Mouse (Mus musculus): Measurements from ENCODE around the gene Dnmt3a. TPM values are rescaled to one million over a fixed set of nuclear protein-coding genes. Genes with fewer than 3 reads are reported as not detected.

Gene Dnmt3a
- polyA plus RNA-seq, 1 experiment from 2014 or later: 65.3 TPM

DNA sequence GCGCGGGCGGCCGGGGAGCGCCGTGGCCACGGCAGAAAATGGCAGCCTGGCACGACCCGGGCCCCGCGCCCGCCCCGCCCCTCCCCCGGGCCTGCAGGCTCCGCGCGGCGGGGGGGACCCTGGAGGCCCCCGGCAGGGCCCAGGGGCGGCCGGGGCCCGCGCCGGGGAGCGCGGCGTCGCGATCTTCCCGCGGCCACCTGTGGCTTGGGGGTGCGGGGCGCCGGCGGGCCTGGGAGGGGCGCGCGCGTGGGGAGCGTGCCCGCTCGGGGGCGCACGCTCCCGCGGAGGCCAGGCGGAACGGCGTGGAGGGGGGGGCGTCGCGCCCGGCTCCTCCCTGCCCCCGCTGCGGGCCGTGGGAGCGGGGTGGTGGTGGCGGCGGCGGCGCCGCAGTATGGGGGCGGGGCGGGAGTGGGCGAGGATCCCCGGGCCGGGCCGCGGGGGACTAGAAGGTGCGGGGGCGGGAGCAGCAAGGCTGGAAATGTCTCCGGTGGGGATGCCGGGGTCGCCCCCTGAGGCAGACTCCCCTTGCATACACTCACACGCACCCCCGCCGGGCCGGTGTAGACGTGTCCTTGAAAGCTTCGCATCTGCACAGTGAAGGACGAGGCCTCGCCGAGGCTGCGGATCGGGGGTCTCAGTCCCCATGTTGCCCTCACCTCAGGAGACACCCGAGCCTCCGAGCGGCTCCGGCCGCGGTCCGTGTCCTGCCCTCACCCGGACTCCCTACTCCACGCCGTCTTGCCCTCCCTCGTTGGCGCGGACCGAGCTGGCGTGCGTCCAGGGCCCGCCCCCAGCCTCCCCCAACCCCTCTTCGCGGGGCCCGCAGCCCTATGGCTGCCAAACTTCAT is 2.0 kb downstream of the Dnmt3a start:
- peak; percentile 75 for DNase-seq
- under 1% methylated on average over 61 of the region's 105 CpGs for WGBS
- no peaks in the 10 kb centered on the region for H3K27me3 ChIP-seq (ENCODE audit: control insufficient read depth, insufficient read depth, low read length)
- peak overlapping the region; percentile 90 for H3K27ac ChIP-seq (replicated peaks; ENCODE audit: low read depth, low read length)
- H3K9me3 ChIP-seq (ENCODE audit: control insufficient read depth, low read length): no peaks in the 10 kb centered on the region
- H3K36me3 ChIP-seq (ENCODE audit: control insufficient read depth, insufficient read depth, low read length): no peaks in the 10 kb centered on the region
- H3K4me3 ChIP-seq (replicated peaks; ENCODE audit: low read depth, low read length): peak overlapping the region; percentile 73
- H3K4me2 ChIP-seq (ENCODE audit: low read length): peak overlapping the region; percentile 73
- H3K4me1 ChIP-seq (ENCODE audit: control insufficient read depth, insufficient read depth, low read length): peaks cover 22% of the 10 kb centered on the region; the same call in 1 of the 2 replicates
- H3K9ac ChIP-seq (replicated peaks; ENCODE audit: low read length): peak overlapping the region; percentile 89
- peak; percentile 53 for ATAC-seq (ENCODE audit: low FRiP score, low TSS enrichment)

DNA sequence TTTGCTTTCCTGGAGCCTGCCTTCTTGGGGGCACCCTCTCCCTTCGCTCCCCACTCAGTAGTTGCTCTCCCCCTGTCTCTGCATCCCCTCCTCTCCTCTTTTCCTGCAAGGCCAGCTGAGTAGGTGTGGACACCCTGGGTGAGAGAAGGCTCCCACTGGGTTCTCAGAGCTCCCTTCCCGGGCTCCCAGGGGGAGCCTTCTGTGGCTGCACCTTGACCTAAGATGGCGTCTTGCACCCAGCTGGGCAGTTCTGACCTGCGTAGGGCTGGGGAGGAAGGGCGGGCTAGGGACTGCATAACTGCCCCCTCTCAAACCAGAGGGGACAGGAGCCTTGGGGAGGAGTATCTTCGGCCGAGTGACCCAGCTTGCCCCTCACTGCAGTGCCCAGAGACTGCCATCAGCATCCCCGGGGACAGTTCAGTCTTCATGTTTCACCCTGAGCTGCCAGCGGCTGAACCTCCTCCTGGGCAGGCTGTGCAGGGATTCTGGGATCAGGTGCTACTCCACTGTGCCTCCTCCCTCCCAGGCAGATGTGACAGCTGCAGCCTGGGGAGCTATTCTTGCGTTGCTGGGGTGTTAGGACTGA is 2.7 kb downstream of the Dnmt3a start:
- H3K9me3 ChIP-seq (ENCODE audit: control insufficient read depth, low read length): no peaks in the 10 kb centered on the region
- peak overlapping the region; percentile 73 for H3K4me2 ChIP-seq (ENCODE audit: low read length)
- H3K27me3 ChIP-seq (ENCODE audit: control insufficient read depth, insufficient read depth, low read length): no peaks in the 10 kb centered on the region
- 2% methylated on average over 10 of the region's 10 CpGs for WGBS
- peaks cover 22% of the 10 kb centered on the region; the same call in 1 of the 2 replicates for H3K4me1 ChIP-seq (ENCODE audit: control insufficient read depth, insufficient read depth, low read length)
- DNase-seq: no peak
- H3K4me3 ChIP-seq (replicated peaks; ENCODE audit: low read depth, low read length): peak overlapping the region; percentile 73
- ATAC-seq (ENCODE audit: low FRiP score, low TSS enrichment): peak; percentile 7
- H3K27ac ChIP-seq (replicated peaks; ENCODE audit: low read depth, low read length): peak overlapping the region; percentile 90
- no peaks in the 10 kb centered on the region for H3K36me3 ChIP-seq (ENCODE audit: control insufficient read depth, insufficient read depth, low read length)
- H3K9ac ChIP-seq (replicated peaks; ENCODE audit: low read length): peak overlapping the region; percentile 89

DNA sequence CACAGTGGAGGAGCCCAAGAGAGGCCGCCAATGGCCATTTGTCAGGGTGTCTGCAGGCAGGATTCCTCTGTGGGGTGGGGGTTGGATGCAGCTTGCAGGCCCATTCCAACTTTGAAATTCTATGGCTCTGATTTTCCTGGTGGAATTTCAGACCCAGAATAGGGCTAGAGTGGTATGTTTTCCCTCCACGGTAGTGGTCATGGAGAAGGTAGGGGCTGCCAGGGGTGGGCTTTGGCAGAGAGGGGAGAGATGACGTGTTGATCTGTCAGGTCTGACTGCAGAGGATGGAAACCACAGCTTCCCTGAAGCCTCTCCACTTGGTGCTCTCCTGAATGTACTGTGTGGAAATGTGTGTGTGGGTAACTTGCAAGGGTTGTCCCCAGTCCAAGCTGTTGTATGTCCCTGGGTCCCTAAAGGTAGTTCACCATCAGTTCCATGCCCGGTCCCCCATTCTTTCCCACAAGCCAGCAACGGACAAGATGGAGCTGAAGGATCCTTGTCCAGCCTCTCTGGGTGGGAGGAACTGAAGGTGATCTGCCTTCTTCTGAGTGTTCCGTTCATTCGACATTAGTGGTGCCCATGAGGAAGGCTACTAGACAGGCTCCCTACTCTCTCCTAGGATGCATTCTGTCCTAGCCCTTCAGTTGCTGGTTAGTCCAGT is 3.8 kb downstream of the Dnmt3a start:
- Histone ChIP-seq H3K9ac (replicated peaks; ENCODE audit: low read length) (no peak overlapping the region), H3K27me3 (ENCODE audit: control insufficient read depth, insufficient read depth, low read length) (no peaks in the 10 kb centered on the region), H3K4me3 (replicated peaks; ENCODE audit: low read depth, low read length) (no peak overlapping the region), H3K4me1 (ENCODE audit: control insufficient read depth, insufficient read depth, low read length) (peaks cover 22% of the 10 kb centered on the region; the same call in 1 of the 2 replicates), H3K36me3 (ENCODE audit: control insufficient read depth, insufficient read depth, low read length) (no peaks in the 10 kb centered on the region), H3K27ac (replicated peaks; ENCODE audit: low read depth, low read length) (no peak overlapping the region), H3K4me2 (ENCODE audit: low read length) (no peak overlapping the region), H3K9me3 (ENCODE audit: control insufficient read depth, low read length) (no peaks in the 10 kb centered on the region)
- ATAC-seq (ENCODE audit: low FRiP score, low TSS enrichment): no peak
- no peak for DNase-seq
- 82% methylated on average over 7 of the region's 7 CpGs for WGBS

DNA sequence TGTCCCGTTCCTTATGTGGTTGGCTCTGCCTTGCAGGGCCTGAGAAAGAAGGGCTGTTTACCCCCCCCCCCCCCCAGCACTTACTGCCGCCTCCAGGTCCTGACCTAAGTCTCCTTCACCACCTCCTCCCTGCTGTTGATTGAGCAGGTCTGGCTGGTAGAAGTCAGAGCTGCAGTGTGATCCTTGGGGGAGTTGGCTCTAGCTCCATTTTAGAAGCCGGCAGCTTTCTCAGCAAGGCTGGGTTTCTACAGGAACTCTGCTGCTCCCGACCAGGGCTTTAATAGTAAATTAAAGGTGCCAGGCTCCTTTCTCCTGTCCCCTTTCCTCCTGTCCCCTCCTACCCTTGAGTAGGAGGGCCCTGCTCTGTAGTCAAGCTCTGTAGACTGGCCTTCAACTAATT is 4.6 kb downstream of the Dnmt3a start:
- peaks cover 22% of the 10 kb centered on the region; the same call in 1 of the 2 replicates for H3K4me1 ChIP-seq (ENCODE audit: control insufficient read depth, insufficient read depth, low read length)
- no peak overlapping the region for H3K27ac ChIP-seq (replicated peaks; ENCODE audit: low read depth, low read length)
- H3K9ac ChIP-seq (replicated peaks; ENCODE audit: low read length): no peak overlapping the region
- no peaks in the 10 kb centered on the region for H3K36me3 ChIP-seq (ENCODE audit: control insufficient read depth, insufficient read depth, low read length)
- H3K9me3 ChIP-seq (ENCODE audit: control insufficient read depth, low read length): no peaks in the 10 kb centered on the region
- ATAC-seq (ENCODE audit: low FRiP score, low TSS enrichment) (no peak), DNase-seq (no peak)
- no peaks in the 10 kb centered on the region for H3K27me3 ChIP-seq (ENCODE audit: control insufficient read depth, insufficient read depth, low read length)
- 60% methylated on average over 4 of the region's 4 CpGs for WGBS
- no peak overlapping the region for H3K4me3 ChIP-seq (replicated peaks; ENCODE audit: low read depth, low read length)
- no peak overlapping the region for H3K4me2 ChIP-seq (ENCODE audit: low read length)

DNA sequence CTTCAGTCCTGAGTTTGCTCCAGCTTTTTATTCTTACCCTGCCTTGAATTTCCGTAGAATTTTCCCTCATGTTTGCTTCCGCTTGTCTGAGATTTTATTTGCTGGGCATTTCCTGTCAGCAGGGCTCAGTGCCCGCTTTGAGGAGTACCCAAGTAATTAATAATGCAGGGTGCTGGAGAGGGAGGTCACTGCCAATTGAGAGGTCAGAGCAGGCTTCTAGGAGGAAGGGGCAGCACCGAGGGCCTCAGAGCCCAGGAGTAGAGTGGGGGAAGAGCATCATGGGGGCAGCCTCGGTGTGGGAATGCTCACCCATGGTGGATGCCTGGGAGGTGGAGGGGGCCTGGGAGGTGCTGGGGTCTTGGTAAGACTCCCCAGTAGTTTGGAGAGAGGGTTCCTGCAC is 5.8 kb downstream of the Dnmt3a start:
- 46% methylated on average over 5 of the region's 5 CpGs for WGBS
- H3K27ac ChIP-seq (replicated peaks; ENCODE audit: low read depth, low read length): no peak overlapping the region

DNA sequence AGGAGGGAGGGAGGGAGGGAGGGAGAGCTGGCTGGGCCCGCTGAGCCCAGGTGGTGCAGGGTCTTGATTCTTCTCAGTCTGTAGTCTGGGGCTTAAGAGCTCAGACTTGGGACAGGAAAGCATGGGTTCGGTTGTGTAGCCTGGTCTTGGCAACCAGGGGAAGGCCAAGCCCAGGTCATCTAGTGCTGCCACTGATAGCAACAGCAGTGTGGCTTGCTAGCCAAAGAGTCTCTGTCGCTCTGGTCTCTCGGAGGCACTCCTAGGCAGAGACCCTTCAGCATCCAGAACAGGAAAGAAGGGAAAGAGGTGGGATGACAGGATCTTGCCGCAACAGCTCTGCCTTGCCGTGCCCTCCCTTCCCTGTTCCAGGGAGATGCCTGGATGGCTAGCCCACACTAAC is 6.4 kb downstream of the Dnmt3a start:
- no peak overlapping the region for H3K4me3 ChIP-seq (replicated peaks; ENCODE audit: low read depth, low read length)
- no peaks in the 10 kb centered on the region for H3K9me3 ChIP-seq (ENCODE audit: control insufficient read depth, low read length)
- H3K36me3 ChIP-seq (ENCODE audit: control insufficient read depth, insufficient read depth, low read length): no peaks in the 10 kb centered on the region
- ATAC-seq (ENCODE audit: low FRiP score, low TSS enrichment) (no peak), DNase-seq (no peak)
- no peak overlapping the region for H3K27ac ChIP-seq (replicated peaks; ENCODE audit: low read depth, low read length)
- no peaks in the 10 kb centered on the region for H3K27me3 ChIP-seq (ENCODE audit: control insufficient read depth, insufficient read depth, low read length)
- H3K9ac ChIP-seq (replicated peaks; ENCODE audit: low read length): no peak overlapping the region
- WGBS: 52% methylated on average over 6 of the region's 6 CpGs
- H3K4me1 ChIP-seq (ENCODE audit: control insufficient read depth, insufficient read depth, low read length): peaks cover 19% of the 10 kb centered on the region; the same call in 1 of the 2 replicates
- no peak overlapping the region for H3K4me2 ChIP-seq (ENCODE audit: low read length)

More for the DNA sequence above, 5.8 kb downstream of the Dnmt3a start:
- H3K9ac ChIP-seq (replicated peaks; ENCODE audit: low read length): no peak overlapping the region
- H3K27me3 ChIP-seq (ENCODE audit: control insufficient read depth, insufficient read depth, low read length): no peaks in the 10 kb centered on the region
- DNase-seq: no peak
- no peaks in the 10 kb centered on the region for H3K9me3 ChIP-seq (ENCODE audit: control insufficient read depth, low read length)
- H3K4me2 ChIP-seq (ENCODE audit: low read length): no peak overlapping the region
- ATAC-seq (ENCODE audit: low FRiP score, low TSS enrichment): no peak
- peaks cover 19% of the 10 kb centered on the region; the same call in 1 of the 2 replicates for H3K4me1 ChIP-seq (ENCODE audit: control insufficient read depth, insufficient read depth, low read length)
- no peak overlapping the region for H3K4me3 ChIP-seq (replicated peaks; ENCODE audit: low read depth, low read length)
- no peaks in the 10 kb centered on the region for H3K36me3 ChIP-seq (ENCODE audit: control insufficient read depth, insufficient read depth, low read length)

DNA sequence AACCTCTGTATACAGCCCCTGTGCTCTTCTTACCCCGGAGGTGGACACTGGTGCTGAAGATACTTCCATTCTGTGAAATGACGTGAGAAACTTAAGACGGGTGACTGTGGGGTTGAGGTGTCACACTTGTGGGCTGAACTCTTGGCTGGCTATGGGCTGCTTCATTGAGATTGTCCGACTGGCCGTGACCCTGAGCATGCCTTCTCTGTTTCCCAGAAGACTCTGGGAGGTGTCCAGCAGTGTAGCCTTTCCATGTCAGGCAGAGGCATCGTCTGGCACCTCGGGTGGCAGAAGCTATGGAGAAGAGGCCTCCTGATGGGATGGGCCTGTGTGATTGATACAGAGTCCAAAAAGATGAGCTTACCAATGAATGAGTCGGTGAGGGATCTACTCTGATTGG is 7.3 kb downstream of the Dnmt3a start:
- ATAC-seq (ENCODE audit: low FRiP score, low TSS enrichment): no peak
- H3K4me1 ChIP-seq (ENCODE audit: control insufficient read depth, insufficient read depth, low read length): peaks cover 19% of the 10 kb centered on the region; the same call in 1 of the 2 replicates

DNA sequence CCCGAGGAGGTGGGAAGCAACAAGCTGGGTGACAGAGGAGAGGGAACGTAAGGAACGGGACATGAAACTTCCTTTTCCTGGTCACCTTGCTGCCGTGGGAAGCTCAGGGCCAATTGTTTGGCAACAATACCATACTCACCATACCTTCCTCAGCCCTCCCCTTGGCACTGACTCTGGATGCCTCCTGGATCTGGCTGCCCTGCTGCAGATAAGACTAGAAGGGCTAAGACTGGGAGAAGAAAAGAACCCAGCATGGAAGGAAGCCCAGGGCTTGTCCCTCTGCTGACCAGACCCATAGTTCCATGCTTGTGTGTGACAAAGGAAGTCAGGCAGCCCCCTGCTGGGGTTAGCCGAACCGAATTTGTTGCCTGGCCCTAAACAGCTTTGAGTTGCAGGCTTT is 9.6 kb downstream of the Dnmt3a start:
- Histone ChIP-seq H3K9ac (replicated peaks; ENCODE audit: low read length) (no peak overlapping the region), H3K4me1 (ENCODE audit: control insufficient read depth, insufficient read depth, low read length) (peaks cover 23% of the 10 kb centered on the region), H3K27me3 (ENCODE audit: control insufficient read depth, insufficient read depth, low read length) (no peaks in the 10 kb centered on the region), H3K9me3 (ENCODE audit: control insufficient read depth, low read length) (no peaks in the 10 kb centered on the region), H3K4me3 (replicated peaks; ENCODE audit: low read depth, low read length) (no peak overlapping the region), H3K27ac (replicated peaks; ENCODE audit: low read depth, low read length) (peak overlapping the region; percentile 13; the same call in 1 of the 2 replicates), H3K4me2 (ENCODE audit: low read length) (no peak overlapping the region), H3K36me3 (ENCODE audit: control insufficient read depth, insufficient read depth, low read length) (no peaks in the 10 kb centered on the region)
- 44% methylated on average over 6 of the region's 6 CpGs for WGBS
- DNase-seq: no peak
- ATAC-seq (ENCODE audit: low FRiP score, low TSS enrichment): no peak

More for the DNA sequence above, 7.3 kb downstream of the Dnmt3a start:
- WGBS: 81% methylated on average over 8 of the region's 8 CpGs
- H3K36me3 ChIP-seq (ENCODE audit: control insufficient read depth, insufficient read depth, low read length): no peaks in the 10 kb centered on the region
- no peak for DNase-seq
- no peak overlapping the region for H3K4me3 ChIP-seq (replicated peaks; ENCODE audit: low read depth, low read length)
- H3K9me3 ChIP-seq (ENCODE audit: control insufficient read depth, low read length): no peaks in the 10 kb centered on the region
- no peak overlapping the region for H3K9ac ChIP-seq (replicated peaks; ENCODE audit: low read length)
- H3K27ac ChIP-seq (replicated peaks; ENCODE audit: low read depth, low read length): no peak overlapping the region
- H3K4me2 ChIP-seq (ENCODE audit: low read length): no peak overlapping the region
- no peaks in the 10 kb centered on the region for H3K27me3 ChIP-seq (ENCODE audit: control insufficient read depth, insufficient read depth, low read length)

Data from midbrain, embryonic 14.5 days (tissue).